In genomic region chr10:80826151-80827062, GRCm38 (mm10) we compare ENCODE assay signal across 1 mouse cellular context.
TF ChIP-seq lines count a peak whose summit lies in the region.

Gene Oaz1, plus strand, starts transcription at chr10:80826656.

TF ChIP-seq in MEL, 35 proteins besides CTCF, POLR2A, EP300 and RAD21 (continued from another document):
- no peak for TF ChIP-seq TAL1 (IDR thresholded peaks at IDR 0.05; ENCODE audit: low read length)
- no peak for TF ChIP-seq GABPA (IDR thresholded peaks at IDR 0.05; ENCODE audit: low read depth, low read length)
- TF ChIP-seq ZC3H11A (IDR thresholded peaks at IDR 0.05; ENCODE audit: low read depth, low read length) = no peak
- TF ChIP-seq UBTF (IDR thresholded peaks at IDR 0.05; ENCODE audit: borderline replicate concordance, insufficient read depth, low read depth, low read length) = no peak
- TF ChIP-seq MAX (IDR thresholded peaks at IDR 0.05; ENCODE audit: low read length) = peak; percentile 51; the same call in 1 of the 2 replicates
TF ChIP-seq in MEL: peak in this region for 18.
